11 mouse cellular contexts compared by ENCODE assay signal in genomic region chr9:116468569-116469250, GRCm38 (mm10).
A peak's percentile ranks its signal among the peaks of the same experiment; 100 is the strongest.
DNase-seq lines count a peak whose midpoint lies in the region; ATAC-seq and TF ChIP-seq lines count a peak whose summit lies in the region.
"Had no signal": no experiment of that assay in that cellular context is flagged by ENCODE, and none has a peak within 500 bp of the region (broad histone marks: within the 10 kb centered on the region; RNA-seq: fewer than 3 reads in every experiment).

No protein-coding gene starts in this region.

- intact Hi-C loops in gastrocnemius, postnatal 14 days (cut with DNase I; ENCODE audit: low total_unique reads), result no loop called here

- no peak for ATAC-seq in intestine, postnatal 0 days

- no peaks in the 10 kb centered on the region for H3K27me3 ChIP-seq in intestine, postnatal 0 days (replicated peaks; ENCODE audit: control insufficient read depth, insufficient read depth, low read length)
- H3K27me3 ChIP-seq: heart, embryonic 15.5 days; limb, embryonic 13.5 days; stomach, embryonic 15.5 days had no signal

- H3K4me1 ChIP-seq in intestine, postnatal 0 days (replicated peaks; ENCODE audit: control insufficient read depth, insufficient read depth, low read length), result no peaks in the 10 kb centered on the region
- H3K4me1 ChIP-seq: stomach, embryonic 15.5 days had no signal

- H3K9ac ChIP-seq in intestine, postnatal 0 days (ENCODE audit: low read depth, low read length), result no peak overlapping the region
- H3K9ac ChIP-seq: heart, embryonic 15.5 days; limb, embryonic 13.5 days; stomach, embryonic 15.5 days had no signal

- H3K9me3 ChIP-seq in intestine, postnatal 0 days (ENCODE audit: control insufficient read depth), result no peaks in the 10 kb centered on the region; the same call in 1 of the 2 replicates
- H3K9me3 ChIP-seq: heart, embryonic 15.5 days; limb, embryonic 13.5 days; stomach, embryonic 15.5 days had no signal

- no peak for TF ChIP-seq CTCF in intestine, postnatal 0 days (IDR thresholded peaks at IDR 0.05; ENCODE audit: low read depth)

- WGBS in intestine, postnatal 0 days, result 58% methylated on average over 10 of the region's 10 CpGs

- peak; percentile 14 for DNase-seq in gastrocnemius, postnatal 14 days
- no peak for DNase-seq in gastrocnemius, postnatal 10 days
- peak; percentile 24 to 29 for DNase-seq in right cerebral cortex, postnatal 10 days (ENCODE audit: low spot score in 2 of 2)
- no peak for DNase-seq in right cerebral cortex, postnatal 14 days
- DNase-seq in heart, postnatal 4 days, result peak; percentile 34
- peak; percentile 21 for DNase-seq in skeletal muscle tissue, adult 2 months (ENCODE audit: low read depth, low spot score)
- no peak for DNase-seq in thymus, postnatal 14 days

- H3K36me3 ChIP-seq in intestine, postnatal 0 days (ENCODE audit: control insufficient read depth, insufficient read depth), result no peaks in the 10 kb centered on the region
- H3K36me3 ChIP-seq: heart, embryonic 15.5 days; limb, embryonic 13.5 days; stomach, embryonic 15.5 days had no signal

- H3K27ac ChIP-seq in intestine, postnatal 0 days (ENCODE audit: low read depth, low read length), result no peak overlapping the region
- H3K27ac ChIP-seq: heart, embryonic 15.5 days; limb, embryonic 13.5 days; stomach, embryonic 15.5 days had no signal

- H3K4me3 ChIP-seq in intestine, postnatal 0 days (ENCODE audit: low read depth, low read length), result no peak overlapping the region
- H3K4me3 ChIP-seq: heart, embryonic 15.5 days; limb, embryonic 13.5 days; stomach, embryonic 15.5 days had no signal

- H3K4me2 ChIP-seq in intestine, postnatal 0 days (replicated peaks; ENCODE audit: low read depth), result no peak overlapping the region
- H3K4me2 ChIP-seq: heart, embryonic 15.5 days; limb, embryonic 13.5 days; stomach, embryonic 15.5 days had no signal

Comparison
In these comparisons a context has a peak if more than half of its experiments do, and no peak if none do; other contexts are left out.
1. DNase-seq: peak in gastrocnemius, postnatal 14 days (single experiment), right cerebral cortex, postnatal 10 days (2 of 2), heart, postnatal 4 days (single experiment) and skeletal muscle tissue, adult 2 months (single experiment); none in gastrocnemius, postnatal 10 days (single experiment), right cerebral cortex, postnatal 14 days (single experiment) and thymus, postnatal 14 days (single experiment).